Mouse (Mus musculus): ENCODE results near the gene Neb. TPM values are rescaled to one million over a fixed set of nuclear protein-coding genes. Genes with fewer than 3 reads are reported as not detected.

Neb gene
- polyA plus RNA-seq, 1 experiment from 2014 or later = 2.2 TPM

GRCm38 (mm10) chr2:52327244-52327815 lies 50.9 kb downstream of the Neb start:
- Histone ChIP-seq H3K27ac (replicated peaks in 1 of 2; ENCODE audit: control insufficient read depth in 1 of 2, insufficient read depth in 1 of 2, low read depth in 2 of 2, low read length in 2 of 2) (no peak overlapping the region), H3K9ac (ENCODE audit: low read length) (no peak overlapping the region), H3K4me2 (ENCODE audit: low read length) (no peak overlapping the region), H3K4me1 (ENCODE audit: control insufficient read depth in 2 of 2, insufficient read depth in 2 of 2, low read length in 2 of 2) (peaks cover under 1 to 5% of the 10 kb centered on the region in 2 experiments; a peak in 2 of 4 replicates), H3K9me3 (ENCODE audit: control insufficient read depth, low read length) (no peaks in the 10 kb centered on the region), H3K27me3 (ENCODE audit: control insufficient read depth, insufficient read depth, low read length) (no peaks in the 10 kb centered on the region), H3K4me3 (ENCODE audit: control insufficient read depth in 1 of 2, insufficient read depth in 1 of 2, low read depth in 1 of 2, low read length in 2 of 2) (no peak overlapping the region), H3K36me3 (ENCODE audit: control insufficient read depth, insufficient read depth, low read length) (no peaks in the 10 kb centered on the region)
- WGBS = 77% methylated on average over 4 of the region's 4 CpGs
- ATAC-seq (ENCODE audit: insufficient number of reproducible peaks, insufficient read depth, low FRiP score, low read depth) = no peak

- no peaks in the 10 kb centered on the region for H3K27me3 ChIP-seq (ENCODE audit: control insufficient read depth, insufficient read depth, low read length)
- peaks cover 8 to 14% of the 10 kb centered on the region in 2 experiments for H3K4me1 ChIP-seq (ENCODE audit: control insufficient read depth in 2 of 2, insufficient read depth in 2 of 2, low read length in 2 of 2)
- H3K9ac ChIP-seq (ENCODE audit: low read length) = no peak overlapping the region
- no peaks in the 10 kb centered on the region for H3K9me3 ChIP-seq (ENCODE audit: control insufficient read depth, low read length)
- H3K36me3 ChIP-seq (ENCODE audit: control insufficient read depth, insufficient read depth, low read length) = no peaks in the 10 kb centered on the region
- ATAC-seq (ENCODE audit: insufficient number of reproducible peaks, insufficient read depth, low FRiP score, low read depth) = no peak
- H3K4me2 ChIP-seq (ENCODE audit: low read length) = no peak overlapping the region
- no peak overlapping the region for H3K27ac ChIP-seq (replicated peaks in 1 of 2; ENCODE audit: control insufficient read depth in 1 of 2, insufficient read depth in 1 of 2, low read depth in 2 of 2, low read length in 2 of 2)
- H3K4me3 ChIP-seq (ENCODE audit: control insufficient read depth in 1 of 2, insufficient read depth in 1 of 2, low read depth in 1 of 2, low read length in 2 of 2) = no peak overlapping the region
- 83% methylated on average over 3 of the region's 3 CpGs for WGBS
These were observed 56.4 kb downstream of the Neb start for GRCm38 (mm10) chr2:52321866-52322265.

- H3K4me2 ChIP-seq (ENCODE audit: low read length) = no peak overlapping the region
- 98% methylated on average over 2 of the region's 2 CpGs for WGBS
- H3K9ac ChIP-seq (ENCODE audit: low read length) = no peak overlapping the region
- peaks cover 8 to 20% of the 10 kb centered on the region in 2 experiments for H3K4me1 ChIP-seq (ENCODE audit: control insufficient read depth in 2 of 2, insufficient read depth in 2 of 2, low read length in 2 of 2)
- no peak overlapping the region for H3K4me3 ChIP-seq (ENCODE audit: control insufficient read depth in 1 of 2, insufficient read depth in 1 of 2, low read depth in 1 of 2, low read length in 2 of 2)
- ATAC-seq (ENCODE audit: insufficient number of reproducible peaks, insufficient read depth, low FRiP score, low read depth) = no peak
- H3K27me3 ChIP-seq (ENCODE audit: control insufficient read depth, insufficient read depth, low read length) = no peaks in the 10 kb centered on the region
- H3K27ac ChIP-seq (replicated peaks in 1 of 2; ENCODE audit: control insufficient read depth in 1 of 2, insufficient read depth in 1 of 2, low read depth in 2 of 2, low read length in 2 of 2) = no peak overlapping the region
- H3K36me3 ChIP-seq (ENCODE audit: control insufficient read depth, insufficient read depth, low read length) = no peaks in the 10 kb centered on the region
- H3K9me3 ChIP-seq (ENCODE audit: control insufficient read depth, low read length) = no peaks in the 10 kb centered on the region
These were observed 58.1 kb downstream of the Neb start for GRCm38 (mm10) chr2:52320175-52320574.

- H3K4me2 ChIP-seq (ENCODE audit: low read length) = peak overlapping the region; percentile 40
- H3K36me3 ChIP-seq (ENCODE audit: control insufficient read depth, insufficient read depth, low read length) = no peaks in the 10 kb centered on the region
- peaks cover 8 to 20% of the 10 kb centered on the region in 2 experiments for H3K4me1 ChIP-seq (ENCODE audit: control insufficient read depth in 2 of 2, insufficient read depth in 2 of 2, low read length in 2 of 2)
- no peaks in the 10 kb centered on the region for H3K27me3 ChIP-seq (ENCODE audit: control insufficient read depth, insufficient read depth, low read length)
- ATAC-seq (ENCODE audit: insufficient number of reproducible peaks, insufficient read depth, low FRiP score, low read depth) = no peak
- H3K4me3 ChIP-seq (ENCODE audit: control insufficient read depth in 1 of 2, insufficient read depth in 1 of 2, low read depth in 1 of 2, low read length in 2 of 2) = no peak overlapping the region
- peak overlapping the region; percentile 32 to 58 for H3K27ac ChIP-seq (replicated peaks in 1 of 2; ENCODE audit: control insufficient read depth in 1 of 2, insufficient read depth in 1 of 2, low read depth in 2 of 2, low read length in 2 of 2)
- H3K9me3 ChIP-seq (ENCODE audit: control insufficient read depth, low read length) = no peaks in the 10 kb centered on the region
- 12% methylated on average over 5 of the region's 5 CpGs for WGBS
- H3K9ac ChIP-seq (ENCODE audit: low read length) = no peak overlapping the region
These were observed 59.2 kb downstream of the Neb start for GRCm38 (mm10) chr2:52319020-52319567.

- Histone ChIP-seq H3K4me2 (ENCODE audit: low read length) (no peak overlapping the region), H3K9ac (ENCODE audit: low read length) (no peak overlapping the region), H3K27me3 (ENCODE audit: control insufficient read depth, insufficient read depth, low read length) (no peaks in the 10 kb centered on the region), H3K9me3 (ENCODE audit: control insufficient read depth, low read length) (no peaks in the 10 kb centered on the region), H3K27ac (replicated peaks in 1 of 2; ENCODE audit: control insufficient read depth in 1 of 2, insufficient read depth in 1 of 2, low read depth in 2 of 2, low read length in 2 of 2) (no peak overlapping the region), H3K4me1 (ENCODE audit: control insufficient read depth in 2 of 2, insufficient read depth in 2 of 2, low read length in 2 of 2) (peaks cover 8 to 25% of the 10 kb centered on the region in 2 experiments), H3K36me3 (ENCODE audit: control insufficient read depth, insufficient read depth, low read length) (no peaks in the 10 kb centered on the region), H3K4me3 (ENCODE audit: control insufficient read depth in 1 of 2, insufficient read depth in 1 of 2, low read depth in 1 of 2, low read length in 2 of 2) (no peak overlapping the region)
- 60% methylated on average over 4 of the region's 4 CpGs for WGBS
- ATAC-seq (ENCODE audit: insufficient number of reproducible peaks, insufficient read depth, low FRiP score, low read depth) = no peak
These were observed 60.8 kb downstream of the Neb start for GRCm38 (mm10) chr2:52317471-52317870.

GRCm38 (mm10) chr2:52315737-52316136 lies 62.5 kb downstream of the Neb start:
- Histone ChIP-seq H3K27me3 (ENCODE audit: control insufficient read depth, insufficient read depth, low read length) (no peaks in the 10 kb centered on the region), H3K9ac (ENCODE audit: low read length) (no peak overlapping the region), H3K4me1 (ENCODE audit: control insufficient read depth in 2 of 2, insufficient read depth in 2 of 2, low read length in 2 of 2) (peaks cover 6 to 25% of the 10 kb centered on the region in 2 experiments), H3K4me3 (ENCODE audit: control insufficient read depth in 1 of 2, insufficient read depth in 1 of 2, low read depth in 1 of 2, low read length in 2 of 2) (no peak overlapping the region), H3K9me3 (ENCODE audit: control insufficient read depth, low read length) (no peaks in the 10 kb centered on the region), H3K4me2 (ENCODE audit: low read length) (no peak overlapping the region), H3K36me3 (ENCODE audit: control insufficient read depth, insufficient read depth, low read length) (no peaks in the 10 kb centered on the region), H3K27ac (replicated peaks in 1 of 2; ENCODE audit: control insufficient read depth in 1 of 2, insufficient read depth in 1 of 2, low read depth in 2 of 2, low read length in 2 of 2) (no peak overlapping the region)
- WGBS = 15% methylated on average over 3 of the region's 3 CpGs
- ATAC-seq (ENCODE audit: insufficient number of reproducible peaks, insufficient read depth, low FRiP score, low read depth) = no peak

GRCm38 (mm10) chr2:52314922-52315730 lies 63.1 kb downstream of the Neb start:
- ATAC-seq (ENCODE audit: insufficient number of reproducible peaks, insufficient read depth, low FRiP score, low read depth) = no peak
- WGBS = 91% methylated on average over 7 of the region's 7 CpGs
- Histone ChIP-seq H3K36me3 (ENCODE audit: control insufficient read depth, insufficient read depth, low read length) (no peaks in the 10 kb centered on the region), H3K4me2 (ENCODE audit: low read length) (no peak overlapping the region), H3K27me3 (ENCODE audit: control insufficient read depth, insufficient read depth, low read length) (no peaks in the 10 kb centered on the region), H3K9me3 (ENCODE audit: control insufficient read depth, low read length) (no peaks in the 10 kb centered on the region), H3K4me3 (ENCODE audit: control insufficient read depth in 1 of 2, insufficient read depth in 1 of 2, low read depth in 1 of 2, low read length in 2 of 2) (no peak overlapping the region), H3K4me1 (ENCODE audit: control insufficient read depth in 2 of 2, insufficient read depth in 2 of 2, low read length in 2 of 2) (peaks cover 6 to 25% of the 10 kb centered on the region in 2 experiments), H3K27ac (replicated peaks in 1 of 2; ENCODE audit: control insufficient read depth in 1 of 2, insufficient read depth in 1 of 2, low read depth in 2 of 2, low read length in 2 of 2) (no peak overlapping the region), H3K9ac (ENCODE audit: low read length) (no peak overlapping the region)

Data from heart, embryonic 14.5 days (tissue).